Mouse (Mus musculus): ENCODE results near the gene Tk1. TPM values are rescaled to one million over a fixed set of nuclear protein-coding genes. Genes with fewer than 3 reads are reported as not detected.
A peak's percentile ranks its signal among the peaks of the same experiment; 100 is the strongest.

Gene Tk1
- total and polyA plus RNA-seq, 3 experiments = 172 to 188 TPM; not detected in 1

DNA sequence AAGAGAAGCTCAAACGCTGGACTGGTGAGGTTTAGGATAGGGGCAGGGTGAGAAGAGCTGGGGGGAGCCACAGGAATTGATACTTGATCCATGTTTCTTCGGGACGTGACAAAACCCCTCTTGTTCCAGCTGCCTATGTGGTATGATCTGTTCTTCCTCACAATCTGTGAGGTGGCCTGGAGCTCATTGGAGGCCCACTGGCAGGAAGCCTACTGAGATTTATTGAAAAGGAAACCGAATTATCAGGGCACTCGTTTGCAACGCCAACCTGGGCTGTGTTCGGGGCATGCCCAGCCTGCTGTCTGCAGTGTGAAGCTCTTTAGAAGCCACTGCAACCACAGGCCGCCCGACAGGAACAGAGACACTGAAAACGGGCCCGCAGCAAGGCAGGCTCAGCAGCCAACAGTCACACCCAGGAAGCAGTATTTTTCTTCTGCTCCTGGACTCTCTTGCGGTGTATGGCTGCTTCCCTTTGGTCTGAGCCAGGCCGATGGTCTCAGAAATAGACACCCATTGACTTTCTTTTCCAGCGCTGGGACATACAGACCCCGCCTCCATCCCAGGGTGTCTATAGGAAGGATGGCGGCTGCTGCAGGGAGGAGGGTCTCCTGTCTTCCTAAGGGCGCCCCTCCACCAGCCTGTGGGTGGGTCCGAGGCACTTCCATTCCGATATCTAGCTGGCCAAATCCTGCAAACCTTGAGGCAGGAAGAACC, 22.5 kb upstream of the Tk1 start:
- DNase-seq (ENCODE audit: low read depth, low spot score) = no peak
- Histone ChIP-seq H3K9me3 (replicated peaks; ENCODE audit: insufficient read depth, low read length) (no peaks in the 10 kb centered on the region), H3K4me1 (ENCODE audit: control insufficient read depth in 1 of 2, insufficient read depth in 2 of 2, low read length in 2 of 2) (peaks cover 19 to 21% of the 10 kb centered on the region in 2 experiments), H3K79me2 (ENCODE audit: control insufficient read depth, insufficient read depth, low read length, poor library complexity) (peaks cover 28% of the 10 kb centered on the region), H3K27me3 (ENCODE audit: control insufficient read depth in 1 of 2, insufficient read depth in 2 of 2, low read length in 2 of 2) (no peaks in the 10 kb centered on the region), H3K9ac (ENCODE audit: control insufficient read depth, low read depth, low read length, poor library complexity, severe bottlenecking) (peak overlapping the region; percentile 67), H3K36me3 (ENCODE audit: control insufficient read depth in 1 of 2, insufficient read depth in 2 of 2, low read length in 2 of 2) (peaks cover 19 to 26% of the 10 kb centered on the region in 2 experiments), H3K4me3 (ENCODE audit: control insufficient read depth in 1 of 2, insufficient read depth in 1 of 2, low read depth in 2 of 2, low read length in 2 of 2) (peak overlapping the region; percentile 58 to 68), H3K27ac (ENCODE audit: control insufficient read depth, low read depth, low read length) (peak overlapping the region; percentile 57)
- TF ChIP-seq TBP (IDR thresholded peaks at IDR 0.05; ENCODE audit: low read depth, low read length) (no peak), CHD1 (IDR thresholded peaks at IDR 0.05; ENCODE audit: low read depth, low read length) (peak; percentile 87; the same call in 1 of the 2 replicates), TCF12 (IDR thresholded peaks at IDR 0.05; ENCODE audit: low read depth, low read length) (0 out of 2 replicates have a peak, but pooled peaks have one; percentile 16), SIN3A (IDR thresholded peaks at IDR 0.05; ENCODE audit: low read length) (0 out of 2 replicates have a peak, but pooled peaks have one; percentile 1), RAD21 (IDR thresholded peaks at IDR 0.05; ENCODE audit: low read depth, low read length) (no peak), POLR2AphosphoS5 (IDR thresholded peaks at IDR 0.05; ENCODE audit: borderline replicate concordance, low read depth, low read length) (no peak; the same call in 1 of the 2 replicates), ELF1 (IDR thresholded peaks at IDR 0.05; ENCODE audit: low read depth, low read length) (peak; percentile 19; the same call in 1 of the 2 replicates), MAX (IDR thresholded peaks at IDR 0.05; ENCODE audit: low read length) (peak; percentile 13; the same call in 1 of the 2 replicates), RCOR1 (IDR thresholded peaks at IDR 0.05; ENCODE audit: low read depth, low read length) (peak; percentile 64)

DNA sequence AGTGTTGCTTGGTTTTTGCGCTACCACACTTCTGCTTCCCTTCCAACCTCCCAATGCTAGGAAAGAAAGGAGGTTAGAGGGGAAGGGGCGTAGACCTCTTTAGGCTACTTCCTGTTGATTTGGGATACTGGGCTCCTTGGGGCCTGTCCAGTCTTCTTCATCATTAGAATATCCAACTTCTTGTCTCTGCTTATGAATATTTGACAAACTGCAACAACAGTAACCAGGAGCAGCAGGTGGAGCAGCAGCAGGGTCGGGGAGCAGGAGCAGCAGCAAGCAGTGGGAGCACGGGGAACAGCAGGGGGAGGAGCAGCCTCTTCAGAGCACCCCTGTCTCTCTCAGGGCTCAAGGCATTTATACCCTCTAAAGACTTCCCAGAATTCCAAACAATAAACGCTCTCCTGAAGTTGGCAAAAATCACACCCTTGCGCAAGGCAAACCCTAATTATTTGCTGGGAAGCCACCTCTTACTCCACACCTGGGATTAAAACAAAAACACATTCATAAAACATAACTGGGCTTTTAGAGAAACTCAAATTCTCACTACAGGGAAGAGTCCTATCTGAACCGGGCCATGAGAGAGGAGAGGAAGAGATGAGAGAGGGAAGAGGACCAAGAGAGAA, 21.8 kb upstream of the Tk1 start:
- H3K27ac ChIP-seq (ENCODE audit: control insufficient read depth, low read depth, low read length) = peak overlapping the region; percentile 57
- TF ChIP-seq E2F4 (IDR thresholded peaks at IDR 0.05; ENCODE audit: borderline replicate concordance, low read depth, low read length) = 0 out of 2 replicates have a peak, but pooled peaks have one; percentile 17
- TF ChIP-seq NELFE (IDR thresholded peaks at IDR 0.05; ENCODE audit: low read depth, low read length) = peak; percentile 40
- TF ChIP-seq JUND (IDR thresholded peaks at IDR 0.05; ENCODE audit: low read depth, low read length) = no peak
- TF ChIP-seq KAT2A (conservative IDR thresholded peaks at IDR 0.05; ENCODE audit: low read depth, low read length) = peak; percentile 11; the same call in 1 of the 2 replicates
- TF ChIP-seq ZKSCAN1 (IDR thresholded peaks at IDR 0.05; ENCODE audit: low read depth, low read length) = no peak
- peak; percentile 51 for TF ChIP-seq SIN3A (IDR thresholded peaks at IDR 0.05; ENCODE audit: low read length)
- no peak for TF ChIP-seq TAL1 (IDR thresholded peaks at IDR 0.05; ENCODE audit: low read length)
- TF ChIP-seq SMC3 (IDR thresholded peaks at IDR 0.05; ENCODE audit: low read depth, low read length) = peak; percentile 13; the same call in 1 of the 2 replicates
- peak; percentile 54; the same call in 1 of the 2 replicates for TF ChIP-seq MAX (IDR thresholded peaks at IDR 0.05; ENCODE audit: low read length)
- 0 out of 2 replicates have a peak, but pooled peaks have one; percentile 28 for TF ChIP-seq ELF1 (IDR thresholded peaks at IDR 0.05; ENCODE audit: low read depth, low read length)
- peak; percentile 3; the same call in 1 of the 2 replicates for TF ChIP-seq ETS1 (IDR thresholded peaks at IDR 0.05; ENCODE audit: low read depth, low read length)
- peak; percentile 20 to 32; a peak in 1 of 4 replicates for TF ChIP-seq EP300 (IDR thresholded peaks at IDR 0.05; ENCODE audit: low read depth in 1 of 2, low read length in 2 of 2)
- no peak for TF ChIP-seq MAFK (IDR thresholded peaks at IDR 0.05; ENCODE audit: borderline replicate concordance, low read depth, low read length)
- peak; percentile 62; the same call in 1 of the 2 replicates for TF ChIP-seq HCFC1 (IDR thresholded peaks at IDR 0.05; ENCODE audit: low read depth, low read length)
- no peak for TF ChIP-seq TBP (IDR thresholded peaks at IDR 0.05; ENCODE audit: low read depth, low read length)
- TF ChIP-seq RAD21 (IDR thresholded peaks at IDR 0.05; ENCODE audit: low read depth, low read length) = no peak
- TF ChIP-seq MXI1 (IDR thresholded peaks at IDR 0.05; ENCODE audit: low read depth, low read length) = peak; percentile 53
- TF ChIP-seq POLR2AphosphoS2 (IDR thresholded peaks at IDR 0.05; ENCODE audit: low read length) = no peak
- TF ChIP-seq POLR2A (IDR thresholded peaks at IDR 0.05; ENCODE audit: control insufficient read depth in 1 of 2, insufficient read depth in 1 of 2, low read depth in 1 of 2, low read length in 2 of 2, poor library complexity in 1 of 2) = no peak; a peak in 1 of 4 replicates
- TF ChIP-seq GATA1 (IDR thresholded peaks at IDR 0.05; ENCODE audit: low read depth, low read length) = no peak
- TF ChIP-seq USF1 (IDR thresholded peaks at IDR 0.05; ENCODE audit: low read depth, low read length) = 0 out of 2 replicates have a peak, but pooled peaks have one; percentile 7
- no peak for TF ChIP-seq MEF2A (IDR thresholded peaks at IDR 0.05; ENCODE audit: extremely low read depth, insufficient replicate concordance, low read depth, low read length, poor library complexity, severe bottlenecking)
- TF ChIP-seq MAZ (IDR thresholded peaks at IDR 0.05; ENCODE audit: low read depth, low read length) = peak; percentile 59; the same call in 1 of the 2 replicates
- TF ChIP-seq TCF12 (IDR thresholded peaks at IDR 0.05; ENCODE audit: low read depth, low read length) = peak; percentile 43; the same call in 1 of the 2 replicates

More for the DNA sequence above, 21.8 kb upstream of the Tk1 start:
- H3K79me2 ChIP-seq (ENCODE audit: control insufficient read depth, insufficient read depth, low read length, poor library complexity) = peaks cover 28% of the 10 kb centered on the region
- H3K36me3 ChIP-seq (ENCODE audit: control insufficient read depth in 1 of 2, insufficient read depth in 2 of 2, low read length in 2 of 2) = peaks cover 14 to 26% of the 10 kb centered on the region in 2 experiments
- H3K4me1 ChIP-seq (ENCODE audit: control insufficient read depth in 1 of 2, insufficient read depth in 2 of 2, low read length in 2 of 2) = peaks cover 19 to 21% of the 10 kb centered on the region in 2 experiments
- H3K9ac ChIP-seq (ENCODE audit: control insufficient read depth, low read depth, low read length, poor library complexity, severe bottlenecking) = peak overlapping the region; percentile 67
- peak; percentile 67 for DNase-seq (ENCODE audit: low read depth, low spot score)
- no peaks in the 10 kb centered on the region for H3K27me3 ChIP-seq (ENCODE audit: control insufficient read depth in 1 of 2, insufficient read depth in 2 of 2, low read length in 2 of 2)
- peak overlapping the region; percentile 58 to 68 for H3K4me3 ChIP-seq (ENCODE audit: control insufficient read depth in 1 of 2, insufficient read depth in 1 of 2, low read depth in 2 of 2, low read length in 2 of 2)
- H3K9me3 ChIP-seq (replicated peaks; ENCODE audit: insufficient read depth, low read length) = no peaks in the 10 kb centered on the region

Data from MEL (cell line).